In genomic region chr1:66820241-66820640, GRCm38 (mm10) we compare ENCODE assay signal across 15 mouse cellular contexts. TPM values are rescaled to one million over a fixed set of nuclear protein-coding genes. Genes with fewer than 3 reads are reported as not detected.
A peak's percentile ranks its signal among the peaks of the same experiment; 100 is the strongest.
DNase-seq lines count a peak whose midpoint lies in the region; ATAC-seq and TF ChIP-seq lines count a peak whose summit lies in the region.
"Had no signal": no experiment of that assay in that cellular context is flagged by ENCODE, and none has a peak within 500 bp of the region (broad histone marks: within the 10 kb centered on the region; RNA-seq: fewer than 3 reads in every experiment).

No protein-coding gene starts in this region.

- no peak overlapping the region for H3K4me3 ChIP-seq in embryonic facial prominence, embryonic 14.5 days (ENCODE audit: low read depth, low read length)
- no peak overlapping the region for H3K4me3 ChIP-seq in embryonic facial prominence, embryonic 10.5 days
- no peak overlapping the region for H3K4me3 ChIP-seq in kidney, embryonic 15.5 days (replicated peaks)
- no peak overlapping the region for H3K4me3 ChIP-seq in lung, embryonic 14.5 days (ENCODE audit: low read depth, low read length)
- H3K4me3 ChIP-seq in midbrain, embryonic 15.5 days = no peak overlapping the region
- H3K4me3 ChIP-seq: embryonic facial prominence, embryonic 15.5 days; heart, embryonic 15.5 days had no signal

- H3K4me2 ChIP-seq in embryonic facial prominence, embryonic 14.5 days (ENCODE audit: low read depth, low read length) = no peak overlapping the region
- H3K4me2 ChIP-seq in kidney, embryonic 15.5 days = no peak overlapping the region
- no peak overlapping the region for H3K4me2 ChIP-seq in lung, embryonic 14.5 days
- H3K4me2 ChIP-seq in midbrain, embryonic 15.5 days = peak overlapping the region; percentile 16; the same call in 1 of the 2 replicates
- H3K4me2 ChIP-seq: embryonic facial prominence, embryonic 15.5 days; heart, embryonic 15.5 days had no signal

- H3K9me3 ChIP-seq in embryonic facial prominence, embryonic 14.5 days (ENCODE audit: control insufficient read depth, low read length) = no peaks in the 10 kb centered on the region
- no peaks in the 10 kb centered on the region for H3K9me3 ChIP-seq in embryonic facial prominence, embryonic 10.5 days
- H3K9me3 ChIP-seq in kidney, embryonic 15.5 days (replicated peaks) = no peaks in the 10 kb centered on the region
- H3K9me3 ChIP-seq in lung, embryonic 14.5 days (ENCODE audit: low read depth, low read length) = no peaks in the 10 kb centered on the region
- H3K9me3 ChIP-seq in midbrain, embryonic 15.5 days = no peaks in the 10 kb centered on the region
- H3K9me3 ChIP-seq: embryonic facial prominence, embryonic 15.5 days; heart, embryonic 15.5 days had no signal

- H3K9ac ChIP-seq in embryonic facial prominence, embryonic 14.5 days (ENCODE audit: low read depth, low read length) = no peak overlapping the region
- H3K9ac ChIP-seq in kidney, embryonic 15.5 days = no peak overlapping the region
- no peak overlapping the region for H3K9ac ChIP-seq in lung, embryonic 14.5 days
- no peak overlapping the region for H3K9ac ChIP-seq in midbrain, embryonic 15.5 days
- H3K9ac ChIP-seq: embryonic facial prominence, embryonic 15.5 days; heart, embryonic 15.5 days; liver, embryonic 14.5 days had no signal

- H3K27me3 ChIP-seq in embryonic facial prominence, embryonic 14.5 days (replicated peaks; ENCODE audit: control insufficient read depth, insufficient read depth, low read length) = no peaks in the 10 kb centered on the region
- peaks cover 26% of the 10 kb centered on the region for H3K27me3 ChIP-seq in embryonic facial prominence, embryonic 10.5 days (replicated peaks; ENCODE audit: low read depth, poor library complexity, severe bottlenecking)
- H3K27me3 ChIP-seq in kidney, embryonic 15.5 days = peaks cover 14% of the 10 kb centered on the region; the same call in 1 of the 2 replicates
- no peaks in the 10 kb centered on the region for H3K27me3 ChIP-seq in lung, embryonic 14.5 days (ENCODE audit: insufficient read depth, low read length)
- H3K27me3 ChIP-seq in midbrain, embryonic 15.5 days (replicated peaks) = no peaks in the 10 kb centered on the region
- H3K27me3 ChIP-seq: embryonic facial prominence, embryonic 15.5 days; heart, embryonic 15.5 days had no signal

- DNase-seq in embryonic facial prominence, embryonic 14.5 days (ENCODE audit: low spot score) = peak; percentile 36
- DNase-seq in embryonic facial prominence, embryonic 10.5 days (ENCODE audit: low spot score) = no peak
- peak; percentile 42 to 44 for DNase-seq in kidney, postnatal 25 days
- peak; percentile 40 for DNase-seq in lung, embryonic 14.5 days
- DNase-seq in gastrocnemius, postnatal 14 days = no peak
- no peak for DNase-seq in cerebellum, adult 9-10 months
- DNase-seq: B cell, adult 2 months; cerebellum, adult 2 months; gastrocnemius, postnatal 10 days; retina, postnatal 1 day had no signal

- H3K36me3 ChIP-seq in embryonic facial prominence, embryonic 14.5 days (ENCODE audit: control insufficient read depth, insufficient read depth, low read length) = no peaks in the 10 kb centered on the region
- no peaks in the 10 kb centered on the region for H3K36me3 ChIP-seq in embryonic facial prominence, embryonic 10.5 days (replicated peaks)
- no peaks in the 10 kb centered on the region for H3K36me3 ChIP-seq in kidney, embryonic 15.5 days
- H3K36me3 ChIP-seq in lung, embryonic 14.5 days (ENCODE audit: insufficient read depth) = no peaks in the 10 kb centered on the region
- no peaks in the 10 kb centered on the region for H3K36me3 ChIP-seq in midbrain, embryonic 15.5 days (replicated peaks)
- H3K36me3 ChIP-seq: embryonic facial prominence, embryonic 15.5 days; heart, embryonic 15.5 days had no signal

- WGBS in embryonic facial prominence, embryonic 14.5 days = 26% methylated on average over 7 of the region's 7 CpGs
- 38% methylated on average over 7 of the region's 7 CpGs for WGBS in embryonic facial prominence, embryonic 10.5 days
- WGBS in kidney, embryonic 15.5 days = 17% methylated on average over 7 of the region's 7 CpGs
- 4% methylated on average over 7 of the region's 7 CpGs for WGBS in lung, embryonic 14.5 days
- WGBS in midbrain, embryonic 15.5 days = 17% methylated on average over 7 of the region's 7 CpGs

- ATAC-seq in embryonic facial prominence, embryonic 14.5 days (ENCODE audit: low read depth) = no peak
- no peak for ATAC-seq in kidney, embryonic 15.5 days (replicated peaks; ENCODE audit: low FRiP score)
- ATAC-seq in lung, embryonic 14.5 days (ENCODE audit: insufficient read depth) = no peak
- ATAC-seq in midbrain, embryonic 15.5 days (replicated peaks) = no peak

- intact Hi-C loops in gastrocnemius, postnatal 14 days (cut with DNase I; ENCODE audit: low total_unique reads) = no loop called here

- no peak for TF ChIP-seq CTCF in lung, embryonic 14.5 days (IDR thresholded peaks at IDR 0.05; ENCODE audit: low read depth)

- peaks cover 1% of the 10 kb centered on the region for H3K4me1 ChIP-seq in embryonic facial prominence, embryonic 14.5 days (ENCODE audit: control insufficient read depth, insufficient read depth, low read length)
- H3K4me1 ChIP-seq in embryonic facial prominence, embryonic 10.5 days = peaks cover 8% of the 10 kb centered on the region
- 0 out of 2 replicates have a peak, but pooled peaks cover under 1% of the 10 kb centered on the region for H3K4me1 ChIP-seq in kidney, embryonic 15.5 days
- H3K4me1 ChIP-seq in lung, embryonic 14.5 days (ENCODE audit: insufficient read depth) = 0 out of 2 replicates have a peak, but pooled peaks cover under 1% of the 10 kb centered on the region
- H3K4me1 ChIP-seq in midbrain, embryonic 15.5 days = peaks cover 25% of the 10 kb centered on the region

- no peak overlapping the region for H3K27ac ChIP-seq in embryonic facial prominence, embryonic 14.5 days (replicated peaks; ENCODE audit: low read depth, low read length)
- no peak overlapping the region for H3K27ac ChIP-seq in embryonic facial prominence, embryonic 10.5 days (replicated peaks)
- no peak overlapping the region for H3K27ac ChIP-seq in kidney, embryonic 15.5 days
- H3K27ac ChIP-seq in lung, embryonic 14.5 days (ENCODE audit: low read depth) = no peak overlapping the region
- H3K27ac ChIP-seq in midbrain, embryonic 15.5 days = no peak overlapping the region
- H3K27ac ChIP-seq: embryonic facial prominence, embryonic 15.5 days; heart, embryonic 15.5 days; liver, embryonic 14.5 days had no signal

RNA-seq across cellular contexts. Expression of gene Kansl1l, which starts 2.9 kb away (rescaled TPM):
- 14.4 and 16.1 TPM in 2 replicates for polyA plus RNA-seq in embryonic facial prominence, embryonic 14.5 days (2014; fragmentation: Nextera tagmentation; extraction: Ambion mirVana)
- polyA plus RNA-seq in embryonic facial prominence, embryonic 10.5 days (2016; fragmentation: Nextera tagmentation; extraction: Ambion mirVana) = 9.3 and 10.6 TPM in 2 replicates
- polyA plus RNA-seq in kidney, embryonic 15.5 days (2015; fragmentation: Nextera tagmentation; extraction: Ambion mirVana) = 16.3 and 20.1 TPM in 2 replicates
- polyA plus RNA-seq in lung, embryonic 14.5 days (2014; fragmentation: Nextera tagmentation; extraction: Ambion mirVana) = 21.9 and 22.3 TPM in 2 replicates
- 11.7 and 13.1 TPM in 2 replicates for polyA plus RNA-seq in midbrain, embryonic 15.5 days (2015; fragmentation: Nextera tagmentation; extraction: Ambion mirVana)
- 10 to 100 TPM; 17.2 to 18.8 TPM for total RNA-seq in gastrocnemius, postnatal 14 days (2021)

RNA-seq across cellular contexts. Expression of gene Acadl, which starts 42.8 kb away (rescaled TPM):
- polyA plus RNA-seq in embryonic facial prominence, embryonic 14.5 days (2014; fragmentation: Nextera tagmentation; extraction: Ambion mirVana) = 108 and 128 TPM in 2 replicates
- 35.7 and 40.4 TPM in 2 replicates for polyA plus RNA-seq in embryonic facial prominence, embryonic 10.5 days (2016; fragmentation: Nextera tagmentation; extraction: Ambion mirVana)
- 121 and 125 TPM in 2 replicates for polyA plus RNA-seq in kidney, embryonic 15.5 days (2015; fragmentation: Nextera tagmentation; extraction: Ambion mirVana)
- 128 and 140 TPM in 2 replicates for polyA plus RNA-seq in lung, embryonic 14.5 days (2014; fragmentation: Nextera tagmentation; extraction: Ambion mirVana)
- 34.6 and 39.7 TPM in 2 replicates for polyA plus RNA-seq in midbrain, embryonic 15.5 days (2015; fragmentation: Nextera tagmentation; extraction: Ambion mirVana)
- total RNA-seq in gastrocnemius, postnatal 14 days (2021) = 100 to 1,000 TPM; 267 to 388 TPM

Comparison
In these comparisons a context has a peak if more than half of its experiments do, and no peak if none do; other contexts are left out.
1. DNase-seq: peak in embryonic facial prominence, embryonic 14.5 days (single experiment), kidney, postnatal 25 days (2 of 2) and lung, embryonic 14.5 days (single experiment); none in embryonic facial prominence, embryonic 10.5 days (single experiment), gastrocnemius, postnatal 14 days (single experiment) and cerebellum, adult 9-10 months (single experiment).